Mouse (Mus musculus) heart, embryonic 15.5 days (tissue): Measurements from ENCODE around the gene Mdm4. TPM values are rescaled to one million over a fixed set of nuclear protein-coding genes. Genes with fewer than 3 reads are reported as not detected.
"Not testable (repeated sequence)": the region's sequence is repeated elsewhere in the genome, so short reads cannot be mapped to it uniquely, and the experiment has no call there.

Experiments used
- ATAC-seq: fragments of 200-750 bp; cut with Nextera tagmentation; replicated peaks from 2 replicates; pipeline ENCODE4 v1.8.0; 2017; ENCODE audit warnings: low read depth, moderate TSS enrichment; ENCODE audit not compliant: insufficient number of reproducible peaks, insufficient read depth, low FRiP score
- H3K27ac ChIP-seq: fragments of 300-500 bp; sonication (generic); 2 replicates; pipeline ENCODE4 v1.5.1; 2015; ENCODE audit warnings: mild to moderate bottlenecking, inconsistent platforms
- H3K27me3 ChIP-seq: fragments of 300-500 bp; sonication (generic); 2 replicates; pipeline ENCODE4 v1.6.1; 2015; ENCODE audit warnings: inconsistent platforms
- H3K36me3 ChIP-seq: fragments of 300-500 bp; sonication (generic); 2 replicates; pipeline ENCODE4 v1.6.1; 2015; ENCODE audit warnings: mild to moderate bottlenecking, inconsistent platforms
- H3K4me1 ChIP-seq: fragments of 300-500 bp; sonication (generic); replicated peaks from 2 replicates; pipeline ENCODE4 v1.6.1; 2015; ENCODE audit warnings: inconsistent platforms
- H3K4me2 ChIP-seq: fragments of 300-500 bp; sonication (generic); 2 replicates; pipeline ENCODE4 v1.6.1; 2015; ENCODE audit warnings: inconsistent platforms, mild to moderate bottlenecking, moderate library complexity
- H3K4me3 ChIP-seq: fragments of 300-500 bp; sonication (generic); 2 replicates; pipeline ENCODE4 v1.5.1; 2015; ENCODE audit warnings: mild to moderate bottlenecking, inconsistent platforms
- H3K9ac ChIP-seq: fragments of 300-500 bp; sonication (generic); 2 replicates; pipeline ENCODE4 v1.6.1; 2015; ENCODE audit warnings: mild to moderate bottlenecking, inconsistent platforms
- H3K9me3 ChIP-seq: fragments of 300-500 bp; sonication (generic); replicated peaks from 2 replicates; pipeline ENCODE4 v1.6.1; 2016; ENCODE audit warnings: inconsistent platforms
- WGBS: fragments of 180-500 bp; shearing (Covaris S2); methylation state at CpG from one replicate; pipeline ENCODE4 v1.1.7; 2015; ENCODE audit warnings: mixed read lengths; 5-methylcytosine and 5-hydroxymethylcytosine counted together
- polyA plus RNA-seq: library from polyadenylated mRNA; unstranded; fragments of >200 nt; fragmentation: Nextera tagmentation; extraction: Ambion mirVana; gene quantifications from 2 replicates; pipeline ENCODE4 v1.2.1, GENCODE M21; 2015

Mdm4 gene
- polyA plus RNA-seq, 1 experiment from 2014 or later: 22.2 TPM

- Histone ChIP-seq H3K4me1 (peaks cover 13% of the 10 kb centered on the region), H3K36me3 (peaks cover 35% of the 10 kb centered on the region), H3K4me2 (no peak overlapping the region), H3K27me3 (no peaks in the 10 kb centered on the region), H3K4me3 (no peak overlapping the region), H3K9me3 (no peaks in the 10 kb centered on the region), H3K27ac (no peak overlapping the region), H3K9ac (no peak overlapping the region)
- ATAC-seq: no peak
- WGBS: 81% methylated on average over 2 of the region's 2 CpGs
Measured at GRCm38 (mm10) chr1:133018580-133018979, 11.8 kb downstream of the Mdm4 start.

- ATAC-seq: no peak
- H3K4me1 ChIP-seq: peaks cover 13% of the 10 kb centered on the region
- H3K36me3 ChIP-seq: peaks cover 44% of the 10 kb centered on the region
Measured at GRCm38 (mm10) chr1:133016775-133017428, 13.5 kb downstream of the Mdm4 start.

GRCm38 (mm10) chr1:133014196-133014595 lies 16.2 kb downstream of the Mdm4 start:
- Histone ChIP-seq H3K4me1 (0 out of 2 replicates have a peak, but pooled peaks cover 2% of the 10 kb centered on the region), H3K27ac (no peak overlapping the region), H3K27me3 (no peaks in the 10 kb centered on the region), H3K9me3 (no peaks in the 10 kb centered on the region), H3K36me3 (peaks cover 56% of the 10 kb centered on the region), H3K4me2 (no peak overlapping the region), H3K4me3 (no peak overlapping the region), H3K9ac (no peak overlapping the region)
- no peak for ATAC-seq
- WGBS: 93% methylated on average over 1 of the region's 1 CpGs

More at GRCm38 (mm10) chr1:133016775-133017428, 13.5 kb downstream of the Mdm4 start:
- Histone ChIP-seq H3K9ac (no peak overlapping the region), H3K27me3 (no peaks in the 10 kb centered on the region), H3K4me2 (no peak overlapping the region), H3K9me3 (no peaks in the 10 kb centered on the region), H3K27ac (no peak overlapping the region), H3K4me3 (no peak overlapping the region)
- 90% methylated on average over 9 of the region's 9 CpGs for WGBS

GRCm38 (mm10) chr1:133013331-133013730 lies 17.0 kb downstream of the Mdm4 start:
- H3K4me1 ChIP-seq: 0 out of 2 replicates have a peak, but pooled peaks cover 3% of the 10 kb centered on the region

GRCm38 (mm10) chr1:133011955-133012841 lies 18.2 kb downstream of the Mdm4 start:
- H3K27ac ChIP-seq: no peak overlapping the region
- H3K36me3 ChIP-seq: peaks cover 54% of the 10 kb centered on the region
- H3K9me3 ChIP-seq: no peaks in the 10 kb centered on the region
- no peak overlapping the region for H3K9ac ChIP-seq
- no peak overlapping the region for H3K4me3 ChIP-seq
- H3K4me1 ChIP-seq: peaks cover 8% of the 10 kb centered on the region
- ATAC-seq: no peak
- H3K4me2 ChIP-seq: no peak overlapping the region
- 80% methylated on average over 12 of the region's 13 CpGs for WGBS
- no peaks in the 10 kb centered on the region for H3K27me3 ChIP-seq

More at GRCm38 (mm10) chr1:133013331-133013730, 17.0 kb downstream of the Mdm4 start:
- ATAC-seq: no peak
- Histone ChIP-seq H3K27ac (no peak overlapping the region), H3K4me3 (no peak overlapping the region), H3K9me3 (no peaks in the 10 kb centered on the region), H3K4me2 (no peak overlapping the region), H3K27me3 (no peaks in the 10 kb centered on the region), H3K9ac (no peak overlapping the region), H3K36me3 (peaks cover 62% of the 10 kb centered on the region)

GRCm38 (mm10) chr1:133006571-133006970 lies 23.8 kb downstream of the Mdm4 start:
- ATAC-seq: no peak
- Histone ChIP-seq H3K27me3 (no peaks in the 10 kb centered on the region), H3K9ac (no peak overlapping the region), H3K27ac (no peak overlapping the region), H3K36me3 (peaks cover 49% of the 10 kb centered on the region), H3K4me3 (no peak overlapping the region), H3K4me2 (no peak overlapping the region), H3K4me1 (peaks cover 10% of the 10 kb centered on the region), H3K9me3 (no peaks in the 10 kb centered on the region)
- 85% methylated on average over 3 of the region's 3 CpGs for WGBS

GRCm38 (mm10) chr1:133000347-133000746 lies 30.0 kb downstream of the Mdm4 start:
- WGBS: 92% methylated on average over 6 of the region's 6 CpGs

GRCm38 (mm10) chr1:132991580-132991979 lies 38.8 kb downstream of the Mdm4 start:
- WGBS: 92% methylated on average over 7 of the region's 7 CpGs
- Histone ChIP-seq H3K27ac (no peak overlapping the region), H3K4me1 (no peaks in the 10 kb centered on the region), H3K4me3 (no peak overlapping the region), H3K36me3 (peaks cover 73% of the 10 kb centered on the region), H3K9me3 (no peaks in the 10 kb centered on the region), H3K27me3 (no peaks in the 10 kb centered on the region), H3K9ac (no peak overlapping the region), H3K4me2 (no peak overlapping the region)
- no peak for ATAC-seq

More at GRCm38 (mm10) chr1:133000347-133000746, 30.0 kb downstream of the Mdm4 start:
- H3K27me3 ChIP-seq: no peaks in the 10 kb centered on the region
- H3K27ac ChIP-seq: no peak overlapping the region
- no peak overlapping the region for H3K4me2 ChIP-seq
- ATAC-seq: no peak
- no peak overlapping the region for H3K9ac ChIP-seq
- H3K4me1 ChIP-seq: no peaks in the 10 kb centered on the region
- H3K9me3 ChIP-seq: no peaks in the 10 kb centered on the region
- H3K36me3 ChIP-seq: peaks cover 81% of the 10 kb centered on the region
- H3K4me3 ChIP-seq: no peak overlapping the region

- H3K4me2 ChIP-seq: no peak overlapping the region
- 96% methylated on average over 3 of the region's 3 CpGs for WGBS
- H3K4me1 ChIP-seq: no peaks in the 10 kb centered on the region
- H3K27ac ChIP-seq: no peak overlapping the region
- H3K4me3 ChIP-seq: no peak overlapping the region
- peaks cover 66% of the 10 kb centered on the region for H3K36me3 ChIP-seq
- H3K27me3 ChIP-seq: no peaks in the 10 kb centered on the region
- no peak overlapping the region for H3K9ac ChIP-seq
- H3K9me3 ChIP-seq: no peaks in the 10 kb centered on the region
- no peak for ATAC-seq
Measured at GRCm38 (mm10) chr1:132990733-132991132, 39.6 kb downstream of the Mdm4 start.

GRCm38 (mm10) chr1:132988556-132989459 lies 41.6 kb downstream of the Mdm4 start:
- H3K4me1 ChIP-seq, ATAC-seq, H3K9me3 ChIP-seq, H3K4me2 ChIP-seq, H3K9ac ChIP-seq, H3K27me3 ChIP-seq, H3K27ac ChIP-seq, H3K4me3 ChIP-seq: not testable (repeated sequence)
- 71% methylated on average over 12 of the region's 12 CpGs for WGBS
- H3K36me3 ChIP-seq: peaks cover 60% of the 10 kb centered on the region

- no peak overlapping the region for H3K4me2 ChIP-seq
- H3K9me3 ChIP-seq: no peaks in the 10 kb centered on the region
- H3K36me3 ChIP-seq: peaks cover 19% of the 10 kb centered on the region
- ATAC-seq: no peak
- H3K4me3 ChIP-seq: no peak overlapping the region
- no peak overlapping the region for H3K27ac ChIP-seq
- WGBS: 55% methylated on average over 7 of the region's 7 CpGs
- H3K9ac ChIP-seq: no peak overlapping the region
- H3K4me1 ChIP-seq: no peaks in the 10 kb centered on the region
- H3K27me3 ChIP-seq: no peaks in the 10 kb centered on the region
Measured at GRCm38 (mm10) chr1:132982728-132983127, 47.6 kb downstream of the Mdm4 start.
